Mouse (Mus musculus) cerebellum, adult 11 months (tissue): ENCODE measurements at regions not wholly inside any gene's neighbourhood (a gene's known extent, or its start where the extent isn't known, plus 50 kb on each side); places are given as distances from the start of the nearest gene placed in this dataset.

Experiments
- DNase-seq: peaks from one replicate; pipeline ENCODE4 v3.0.0; 2022

GRCm38 (mm10) chr11:6785471-6785870 is 52.0 kb downstream of the Gm11983 start:
- no peak for DNase-seq

GRCm38 (mm10) chr11:6782826-6783225 is 54.6 kb downstream of the Gm11983 start:
- no peak for DNase-seq

GRCm38 (mm10) chr11:6779752-6780151 is 57.7 kb downstream of the Gm11983 start:
- no peak for DNase-seq

GRCm38 (mm10) chr11:6778596-6779360 is 58.7 kb downstream of the Gm11983 start:
- no peak for DNase-seq

GRCm38 (mm10) chr11:6777566-6777965 is 59.9 kb downstream of the Gm11983 start:
- DNase-seq: no peak

- DNase-seq: no peak
Measured at GRCm38 (mm10) chr11:6774656-6775055, 62.8 kb downstream of the Gm11983 start.

- DNase-seq: no peak
Measured at GRCm38 (mm10) chr11:6773951-6774350, 63.5 kb downstream of the Gm11983 start.

GRCm38 (mm10) chr11:6773364-6773763 is 64.1 kb downstream of the Gm11983 start:
- DNase-seq: no peak

GRCm38 (mm10) chr11:6769437-6769765 is 68.1 kb downstream of the Gm11983 start:
- no peak for DNase-seq

- DNase-seq: peak; percentile 79
Measured at GRCm38 (mm10) chr11:6768599-6769436, 68.6 kb downstream of the Gm11983 start.

GRCm38 (mm10) chr11:6766725-6767124 is 70.7 kb downstream of the Gm11983 start:
- DNase-seq: no peak

GRCm38 (mm10) chr11:6765333-6765957 is 72.0 kb downstream of the Gm11983 start:
- DNase-seq: no peak

GRCm38 (mm10) chr11:6764186-6764585 is 73.3 kb downstream of the Gm11983 start:
- DNase-seq: no peak

- no peak for DNase-seq
Measured at GRCm38 (mm10) chr11:6763001-6763400, 74.5 kb downstream of the Gm11983 start.

GRCm38 (mm10) chr11:6761876-6762628 is 75.4 kb downstream of the Gm11983 start:
- no peak for DNase-seq

GRCm38 (mm10) chr11:6759578-6759977 is 77.9 kb downstream of the Gm11983 start:
- no peak for DNase-seq

- DNase-seq: no peak
Measured at GRCm38 (mm10) chr11:6739439-6739838, 81.1 kb downstream of the Ramp3 start.

GRCm38 (mm10) chr11:6738581-6738980 is 80.3 kb downstream of the Ramp3 start:
- DNase-seq: no peak

GRCm38 (mm10) chr11:6738163-6738562 is 79.8 kb downstream of the Ramp3 start:
- DNase-seq: no peak

GRCm38 (mm10) chr11:6734746-6735430 is 76.6 kb downstream of the Ramp3 start:
- peak; percentile 50 for DNase-seq

GRCm38 (mm10) chr11:6731505-6731904 is 73.2 kb downstream of the Ramp3 start:
- no peak for DNase-seq
